ENCODE assay signal across 16 mouse cellular contexts in genomic region chr4:24278154-24278553, GRCm38 (mm10).
DNase-seq lines count a peak whose midpoint lies in the region; ATAC-seq and TF ChIP-seq lines count a peak whose summit lies in the region.
"Had no signal": no experiment of that assay in that cellular context is flagged by ENCODE, and none has a peak within 500 bp of the region (broad histone marks: within the 10 kb centered on the region; RNA-seq: fewer than 3 reads in every experiment).

No protein-coding gene starts in this region.

- H3K9me3 ChIP-seq in E14TG2a.4 (ENCODE audit: low read length) = peaks cover 36% of the 10 kb centered on the region
- H3K9me3 ChIP-seq: neural tube, embryonic 15.5 days had no signal

- no peaks in the 10 kb centered on the region for H3K27me3 ChIP-seq in E14TG2a.4 (ENCODE audit: insufficient read depth, low read length)
- H3K27me3 ChIP-seq: forebrain, embryonic 13.5 days; hindbrain, embryonic 12.5 days; neural tube, embryonic 15.5 days had no signal

- no peak for ATAC-seq in inflammation-experienced regulatory T-cells, adult 6 months
- no peak for ATAC-seq in CD4-positive, CD25-positive, alpha-beta regulatory T cell, adult 4 months
- ATAC-seq: activated CD4-positive, CD25-positive, alpha-beta regulatory T cell, adult 4 months; forebrain, embryonic 13.5 days had no signal

- DNase-seq in layer of hippocampus, adult 2 months (ENCODE audit: low spot score in 2 of 2) = no peak
- DNase-seq in layer of hippocampus, postnatal 10 days (ENCODE audit: low spot score in 2 of 2) = no peak
- peak; percentile 37 for DNase-seq in R1 (ENCODE audit: low read depth, low spot score)
- DNase-seq in retina, embryonic 14.5 days (ENCODE audit: low spot score) = peak; percentile 22
- DNase-seq: cerebellum, postnatal 14 days; heart, adult 18-20 months; kidney, adult 8-10 months; lung, embryonic 14.5 days; thymus, postnatal 14 days had no signal

- TF ChIP-seq CTCF in layer of hippocampus, adult 2 months (conservative IDR thresholded peaks at IDR 0.05) = peak; percentile 67
- TF ChIP-seq CTCF in E14TG2a.4 (conservative IDR thresholded peaks at IDR 0.05; ENCODE audit: low read length) = peak; percentile 43

- H3K27ac ChIP-seq in layer of hippocampus, adult 2 months = no peak overlapping the region
- H3K27ac ChIP-seq: forebrain, embryonic 13.5 days; hindbrain, embryonic 12.5 days; neural tube, embryonic 15.5 days had no signal

- H3K36me3 ChIP-seq in E14TG2a.4 (ENCODE audit: insufficient read depth, low read length) = no peaks in the 10 kb centered on the region
- H3K36me3 ChIP-seq: hindbrain, embryonic 12.5 days; neural tube, embryonic 15.5 days had no signal

- H3K4me1 ChIP-seq in E14TG2a.4 (replicated peaks; ENCODE audit: low read depth, low read length) = no peaks in the 10 kb centered on the region
- H3K4me1 ChIP-seq: forebrain, embryonic 13.5 days; hindbrain, embryonic 12.5 days; neural tube, embryonic 15.5 days had no signal

- no peak overlapping the region for H3K4me3 ChIP-seq in layer of hippocampus, adult 2 months
- no peak overlapping the region for H3K4me3 ChIP-seq in E14TG2a.4 (replicated peaks; ENCODE audit: low read length)
- H3K4me3 ChIP-seq: forebrain, embryonic 13.5 days; hindbrain, embryonic 12.5 days; neural tube, embryonic 15.5 days had no signal

Comparison
In these comparisons a context has a peak if more than half of its experiments do, and no peak if none do; other contexts are left out.
1. DNase-seq: peak in R1 (single experiment) and retina, embryonic 14.5 days (single experiment); none in layer of hippocampus, adult 2 months (0 of 2) and layer of hippocampus, postnatal 10 days (0 of 2).